Mouse (Mus musculus): ENCODE measurements around the gene Syt1. TPM values are rescaled to one million over a fixed set of nuclear protein-coding genes. Genes with fewer than 3 reads are reported as not detected.

Gene Syt1
- 10 to 100 TPM; 18.2 to 30.7 TPM for total RNA-seq (2021)
- long read RNA-seq, experiment 1, full-length matches to known transcripts = 2 of 6 reads
- long read RNA-seq, experiment 1, partial matches to known transcripts = 1 of 6 reads
- long read RNA-seq, experiment 1, other reads (novel, unspliced or antisense) = 3 of 6 reads
- long read RNA-seq, experiment 2, partial matches to known transcripts = 0 of 3 reads
- long read RNA-seq, experiment 2, other reads (novel, unspliced or antisense) = 3 of 3 reads

DNA sequence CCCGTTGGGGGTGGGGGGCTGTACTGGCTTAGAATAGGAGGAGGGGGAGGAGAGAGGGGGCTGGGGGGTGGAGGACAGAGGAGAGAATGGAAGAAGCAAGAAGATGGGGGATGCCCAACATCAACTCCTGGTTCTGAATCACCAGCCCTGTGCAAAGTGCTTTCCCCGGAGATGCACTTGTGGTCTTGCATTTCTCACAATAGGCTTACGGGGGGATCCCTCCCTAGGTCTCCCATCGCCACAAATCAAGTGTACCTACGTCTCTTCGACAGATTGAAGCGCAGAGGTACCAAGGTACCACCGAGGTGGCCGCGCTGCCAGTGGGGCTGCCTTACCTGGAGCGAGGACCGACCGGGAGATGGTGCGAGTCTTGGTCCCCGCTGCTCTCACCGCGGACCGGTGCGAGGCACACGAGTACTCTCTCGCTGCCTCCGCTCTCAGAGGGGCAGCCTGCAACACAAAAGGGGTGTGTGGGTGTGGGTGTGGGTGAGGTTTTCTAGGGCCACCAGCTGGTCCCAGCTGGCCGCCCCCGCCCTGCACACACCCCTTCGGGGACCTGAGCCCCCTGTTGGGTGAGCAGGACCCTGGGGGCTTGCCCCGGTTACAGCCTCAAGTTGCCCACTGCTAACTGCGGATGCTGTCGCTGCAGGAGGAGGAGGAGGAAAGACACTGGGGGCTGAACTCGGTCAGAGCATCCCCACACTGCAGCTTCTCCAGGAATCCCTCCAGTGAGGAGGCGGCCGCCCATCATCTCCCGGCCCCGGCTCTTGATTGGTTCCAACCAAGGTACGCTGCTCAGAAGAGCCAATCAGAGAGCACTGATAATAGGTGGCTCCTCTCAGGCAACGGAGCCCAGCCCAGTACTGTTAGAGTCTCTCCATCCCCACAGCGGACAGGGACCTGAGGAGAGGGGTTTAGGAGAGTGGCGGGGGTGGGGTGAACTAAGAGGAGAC, at the start of gene Syt1:
TSS of gene Syt1 (minus strand) at position 742 of the 953 bp plus-strand sequence.
- DNase-seq = peak; percentile 51

DNA sequence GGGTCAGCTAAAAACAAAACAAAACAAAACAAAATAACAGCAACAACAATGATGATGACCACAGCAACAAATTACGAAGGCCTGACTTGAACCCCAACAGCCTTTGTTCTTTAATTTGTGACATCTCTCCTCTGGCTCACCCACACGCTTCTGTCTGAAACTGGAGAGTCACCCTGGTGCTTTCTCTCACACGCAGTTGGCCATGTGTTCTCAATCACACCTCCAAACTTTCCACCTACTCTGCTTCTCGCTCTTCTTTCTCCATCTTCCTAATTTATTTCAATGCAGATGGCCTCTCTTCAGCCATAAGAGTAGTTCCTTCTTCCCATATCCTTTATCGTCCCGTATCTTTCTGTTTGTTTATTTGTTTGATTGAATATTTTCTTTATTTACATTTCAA, 45.7 kb upstream of the Syt1 start:
- DNase-seq = no peak

DNA sequence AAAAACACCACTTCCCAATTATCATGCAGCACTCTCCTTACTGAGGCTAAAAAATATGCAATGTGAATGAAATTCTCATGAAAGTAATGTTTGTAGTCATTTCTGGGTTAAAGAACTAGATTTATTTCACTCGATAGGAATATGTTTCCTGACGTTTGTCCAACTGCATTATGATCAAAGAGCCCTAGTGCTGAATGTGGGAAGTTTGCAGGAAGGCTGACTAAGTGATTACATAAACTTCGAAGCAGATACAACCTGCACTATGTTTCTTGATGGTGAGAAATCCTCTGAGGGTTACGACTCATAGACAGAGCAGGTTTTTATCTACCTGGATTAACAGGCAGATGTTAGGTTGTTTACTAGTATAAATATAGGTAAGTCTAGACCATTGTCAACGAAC, 36.8 kb upstream of the Syt1 start:
- DNase-seq = no peak

GRCm38 (mm10) chr10:109046988-109047387, 36.2 kb upstream of the Syt1 start:
- no peak for DNase-seq

GRCm38 (mm10) chr10:109011226-109012165, 714 bp upstream of the Syt1 start:
- DNase-seq = peak; percentile 47

DNA sequence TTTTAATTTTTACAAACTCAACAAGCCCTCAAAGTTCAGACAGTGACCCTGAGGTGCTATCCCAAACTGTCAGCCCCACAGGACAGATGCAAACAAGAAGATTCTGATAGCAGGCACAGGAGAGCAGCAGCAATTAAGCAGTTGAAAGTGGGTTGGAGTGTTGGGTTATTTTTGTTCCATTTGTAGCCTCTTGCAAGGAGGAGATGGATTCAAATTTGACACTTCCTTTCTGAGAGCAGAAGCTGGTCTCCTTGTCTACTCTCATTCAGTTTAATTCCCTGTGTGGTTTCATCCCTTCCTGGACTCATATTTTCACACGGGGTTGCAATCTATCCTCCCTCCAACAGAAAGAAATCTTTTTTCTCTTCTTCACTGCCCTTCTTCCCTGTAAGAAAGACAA, 951 bp downstream of the Syt1 start:
- no peak for DNase-seq

GRCm38 (mm10) chr10:109008456-109008855, 2.3 kb downstream of the Syt1 start:
- no peak for DNase-seq

- no peak for DNase-seq
Measured at GRCm38 (mm10) chr10:109003482-109003881, 7.3 kb downstream of the Syt1 start.

DNA sequence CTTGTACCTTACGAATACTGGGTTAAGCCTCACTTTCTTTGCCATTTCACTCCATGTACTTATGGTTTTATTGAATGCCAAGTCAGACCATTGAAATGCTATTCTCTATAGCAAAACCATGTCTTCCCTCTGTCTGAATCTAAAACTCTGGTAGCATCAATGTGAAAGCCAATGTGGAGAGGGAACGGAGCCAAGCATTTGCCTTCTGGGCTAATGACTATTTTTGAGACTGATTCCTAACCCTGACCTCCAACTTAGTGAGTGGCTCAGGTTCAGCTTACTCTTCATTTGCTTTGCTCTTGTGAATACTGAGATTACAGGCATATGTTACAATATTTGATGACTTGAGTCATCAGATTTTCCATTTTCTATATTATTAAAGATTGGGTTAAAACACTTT, 23.5 kb downstream of the Syt1 start:
- no peak for DNase-seq

- DNase-seq = peak; percentile 85
Measured at GRCm38 (mm10) chr10:108979660-108980059, 31.1 kb downstream of the Syt1 start.

DNA sequence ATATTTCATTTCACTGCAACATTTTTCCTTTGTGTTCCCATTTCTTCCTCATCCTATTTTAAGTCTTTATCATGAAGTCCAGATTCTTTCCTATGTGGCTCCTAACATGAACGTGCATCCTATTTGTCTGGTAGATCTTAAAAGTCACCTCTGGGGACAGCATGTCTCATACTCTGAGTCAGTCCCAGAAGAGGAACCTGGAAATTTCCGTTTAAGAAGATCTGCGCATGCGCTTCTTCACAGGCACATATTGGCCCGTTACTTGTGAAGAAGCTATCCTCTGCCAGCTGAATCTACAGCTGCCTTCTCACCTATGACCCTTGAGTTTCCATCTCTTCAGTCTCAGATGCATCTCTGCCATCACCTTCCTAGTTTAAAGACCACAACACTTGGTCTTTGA, 55.8 kb downstream of the Syt1 start:
- no peak for DNase-seq

DNA sequence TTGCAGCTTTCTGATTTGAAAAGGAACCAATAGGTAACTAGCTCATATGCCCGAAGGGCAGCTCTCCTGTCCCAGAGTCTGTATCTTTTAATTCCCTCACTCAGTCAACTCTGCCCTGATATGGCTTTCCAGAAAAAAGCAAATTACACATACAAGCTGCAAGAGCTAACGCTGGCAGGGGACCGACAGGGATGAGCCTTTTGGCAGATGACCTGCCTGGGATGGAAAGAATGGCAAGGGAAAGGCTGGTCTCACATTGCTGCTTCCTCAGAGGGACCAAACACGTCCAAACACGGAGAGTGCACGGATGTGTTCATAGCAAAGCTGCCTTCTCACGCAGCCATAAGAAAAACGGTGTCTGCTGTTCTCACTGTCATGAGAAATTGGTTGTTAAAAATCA, 58.6 kb downstream of the Syt1 start:
- no peak for DNase-seq

GRCm38 (mm10) chr10:108936838-108937430, 73.8 kb downstream of the Syt1 start:
- DNase-seq = no peak

DNA sequence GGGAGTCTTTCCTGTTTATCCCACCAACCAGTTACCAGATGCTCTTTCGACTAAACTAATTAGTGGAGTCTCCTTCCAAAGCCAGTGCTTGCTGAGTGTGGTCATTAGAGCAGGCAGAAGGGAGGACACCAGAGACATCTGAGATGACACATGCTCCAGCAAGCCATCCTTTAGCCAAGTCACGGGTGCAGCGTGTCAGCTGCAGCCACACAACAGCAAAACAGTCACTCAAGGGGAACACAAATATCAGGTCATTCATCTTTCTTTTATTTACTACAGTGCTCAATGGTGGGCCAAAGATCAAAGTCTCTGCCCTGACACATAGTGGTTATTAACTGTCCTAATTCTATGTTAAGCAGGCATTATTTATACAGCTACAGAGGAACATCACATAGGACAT, 80.5 kb downstream of the Syt1 start:
- DNase-seq = no peak

DNA sequence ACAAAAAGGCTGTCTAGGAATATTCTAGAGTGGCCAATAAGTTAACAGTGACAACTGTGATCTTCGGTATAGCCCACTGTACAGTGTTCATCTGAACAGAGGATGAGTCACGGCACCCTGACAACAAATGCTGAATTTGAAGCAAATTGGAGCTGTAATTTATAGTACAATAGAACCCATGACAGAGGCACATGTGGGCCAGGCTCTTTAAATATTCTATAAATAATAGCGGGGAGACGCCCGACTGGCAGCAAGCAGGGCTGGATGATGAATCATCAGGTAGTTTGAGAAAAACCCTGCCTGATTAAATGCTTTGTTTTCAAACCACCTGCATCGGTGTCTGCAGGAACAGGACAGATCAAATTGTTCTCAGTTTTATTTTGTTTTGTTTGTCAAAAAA, 81.1 kb downstream of the Syt1 start:
- no peak for DNase-seq

DNA sequence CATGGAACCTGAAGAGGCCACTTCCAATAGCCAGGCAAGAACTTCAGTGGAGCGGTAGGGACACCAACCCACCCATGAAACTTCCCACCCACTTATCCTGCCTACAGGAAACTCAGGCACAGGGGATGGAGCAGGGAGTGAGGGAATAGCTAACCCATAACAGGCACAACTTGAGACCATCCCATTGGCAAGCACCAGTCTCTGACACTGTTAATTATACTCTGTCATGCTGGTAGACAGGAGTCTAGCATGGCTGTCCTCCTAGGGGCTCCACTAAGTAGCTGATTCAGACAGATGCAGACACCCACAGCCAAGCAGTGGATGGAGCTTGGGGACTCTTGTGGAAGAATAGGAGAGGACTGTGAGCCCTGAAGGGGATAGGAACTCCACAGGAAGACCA, 105.5 kb downstream of the Syt1 start:
- no peak for DNase-seq

DNA sequence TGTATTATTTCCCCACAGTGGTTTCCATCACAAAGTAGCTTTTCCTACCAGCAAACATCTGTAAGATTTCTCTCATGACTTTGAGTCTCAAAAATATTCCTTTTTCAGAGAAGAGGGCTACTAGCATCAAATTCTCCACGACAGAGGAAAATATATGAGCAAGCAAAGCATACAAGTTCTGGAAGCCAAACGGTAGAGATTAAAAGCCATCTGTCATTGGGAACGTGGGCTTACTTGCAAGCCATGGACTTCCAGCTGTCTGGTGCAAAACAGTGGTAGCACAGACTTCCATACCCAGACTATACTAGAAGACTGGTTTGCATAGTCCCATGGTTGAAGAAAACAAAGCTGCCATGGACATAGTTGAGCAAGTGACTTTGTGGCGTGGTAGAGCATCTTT, 106.4 kb downstream of the Syt1 start:
- DNase-seq = no peak

DNA sequence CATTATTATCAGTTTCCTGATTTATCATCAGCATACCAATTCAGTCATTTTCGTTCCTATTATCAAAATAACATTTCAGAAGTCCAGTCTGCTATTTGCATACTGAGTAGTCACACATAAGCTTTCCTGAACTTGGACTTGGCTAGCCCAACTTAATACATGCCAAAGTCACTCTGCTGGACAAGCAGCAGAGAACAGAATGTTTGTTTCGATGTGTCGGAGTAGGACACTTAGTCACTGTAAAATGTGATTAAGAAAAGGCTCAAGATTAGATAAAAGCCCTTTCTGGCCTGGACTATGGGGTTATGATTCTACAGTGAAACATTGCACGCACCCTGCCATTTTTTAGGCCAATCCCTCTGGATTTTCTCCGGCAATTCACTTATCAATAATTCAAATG, 114.3 kb downstream of the Syt1 start:
- DNase-seq = no peak

DNA sequence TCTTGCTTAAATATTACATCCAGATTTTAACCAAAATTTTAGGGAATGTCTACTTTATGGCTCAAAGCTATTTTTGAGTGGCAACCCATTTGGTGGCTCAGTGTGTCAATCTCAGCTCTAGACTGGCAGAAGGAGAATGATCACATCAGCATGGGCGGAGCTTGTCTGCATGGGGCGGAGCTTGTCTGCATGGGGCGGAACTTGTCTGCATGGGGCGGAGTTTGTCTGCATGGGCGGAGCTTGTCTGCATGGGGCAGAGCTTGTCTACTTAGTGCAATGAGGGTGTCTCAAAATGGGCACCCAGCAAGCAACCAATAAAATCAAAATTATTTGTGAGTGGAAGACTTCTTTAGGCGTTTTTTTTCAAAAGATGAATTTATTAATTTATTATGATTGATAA, 117.5 kb downstream of the Syt1 start:
- no peak for DNase-seq

DNA sequence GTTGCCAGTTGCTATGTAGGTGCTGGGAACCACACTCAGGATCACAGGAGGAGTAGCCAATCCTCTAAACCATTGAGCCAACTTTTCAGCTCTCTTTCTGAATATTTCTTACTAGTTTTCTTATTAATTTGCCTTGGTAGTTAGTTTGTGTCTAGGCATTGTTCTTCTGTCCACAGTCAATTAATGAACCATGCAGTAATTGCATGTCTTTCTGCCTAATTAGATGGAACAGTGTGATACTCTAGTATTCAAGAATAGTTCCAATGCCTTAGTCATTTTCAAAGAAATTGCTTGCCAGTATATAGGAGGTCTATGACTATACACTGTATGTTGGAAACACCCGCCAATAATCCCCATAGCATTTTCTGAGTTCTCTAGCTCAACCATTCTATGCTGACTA, 118.3 kb downstream of the Syt1 start:
- no peak for DNase-seq

GRCm38 (mm10) chr10:108889084-108889483, 121.7 kb downstream of the Syt1 start:
- DNase-seq = no peak

DNA sequence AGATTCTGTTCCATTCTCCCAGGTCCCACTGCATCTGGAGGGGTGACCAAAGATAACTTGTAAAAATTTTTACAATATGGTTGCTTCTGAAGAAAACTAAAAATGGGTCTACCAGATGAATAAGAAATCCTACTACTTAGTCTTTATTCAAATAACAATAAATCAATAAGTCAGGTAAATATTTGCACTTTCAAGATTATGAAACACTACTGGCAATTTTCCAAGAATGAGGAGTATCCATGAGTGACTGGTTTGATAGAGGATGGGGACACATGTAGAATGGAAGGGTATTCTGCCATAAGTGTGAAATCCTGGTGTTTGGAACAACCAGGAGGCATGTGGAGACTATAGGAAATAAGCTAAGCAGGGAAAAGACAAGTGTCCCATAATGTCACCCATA, 124.0 kb downstream of the Syt1 start:
- no peak for DNase-seq

Data from adrenal gland, postnatal 10 days (tissue).